Mouse (Mus musculus): Measurements from ENCODE around the gene Nsun7. TPM values are rescaled to one million over a fixed set of nuclear protein-coding genes. Genes with fewer than 3 reads are reported as not detected.

Nsun7 gene
- polyA plus RNA-seq, 1 experiment from 2014 or later: 2.9 TPM

Other genes with a start within 250 kb of the Nsun7 start
- gene Rbm47, start 86.8 kb upstream of the Nsun7 start, polyA plus RNA-seq (2015; fragmentation: Nextera tagmentation; extraction: Ambion mirVana): 1.9 and 3.3 TPM in 2 replicates

Measured in midbrain, embryonic 16.5 days (tissue).